Mouse (Mus musculus): ENCODE results near the gene Lrrc75b.
"Not testable (repeated sequence)": the region's sequence is repeated elsewhere in the genome, so short reads cannot be mapped to it uniquely, and the experiment has no call there.

DNA sequence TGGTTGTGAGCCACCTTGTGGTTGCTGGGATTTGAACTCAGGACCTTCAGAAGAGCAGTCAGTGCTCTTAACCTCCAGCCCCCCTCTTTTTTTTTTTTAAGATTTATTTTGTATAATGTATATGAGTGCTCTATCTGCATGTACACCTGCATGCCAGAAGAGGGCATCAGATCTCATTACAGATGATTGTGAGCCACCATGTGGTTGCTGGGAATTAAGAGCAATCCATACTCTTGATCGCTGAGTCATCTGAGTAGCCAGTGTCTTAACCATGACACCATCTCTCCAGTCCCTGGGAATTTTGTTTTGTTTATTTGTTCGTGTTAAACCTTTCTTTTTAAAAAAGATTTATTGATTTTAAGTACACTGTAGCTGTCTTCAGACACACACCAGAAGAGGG, 6.6 kb upstream of the Lrrc75b start:
- not testable (repeated sequence) for TF ChIP-seq MYOG (IDR thresholded peaks at IDR 0.05; ENCODE audit: control insufficient read depth in 1 of 3, insufficient read depth in 1 of 3, insufficient read length in 2 of 3, low read depth in 2 of 3); USF1 (IDR thresholded peaks at IDR 0.05; ENCODE audit: low read depth); POLR2A (IDR thresholded peaks at IDR 0.05; ENCODE audit: insufficient read length, low read depth); CEBPB (IDR thresholded peaks at IDR 0.05; ENCODE audit: insufficient read depth, poor library complexity, severe bottlenecking); E2F4 (IDR thresholded peaks at IDR 0.05; ENCODE audit: insufficient read depth); TCF12 (IDR thresholded peaks at IDR 0.05; ENCODE audit: insufficient read depth, poor library complexity, severe bottlenecking); REST (IDR thresholded peaks at IDR 0.05; ENCODE audit: insufficient read depth, insufficient read length); MYOD1 (IDR thresholded peaks at IDR 0.05; ENCODE audit: control insufficient read depth in 1 of 3, insufficient read length in 2 of 3, low read depth in 2 of 3); MAX (IDR thresholded peaks at IDR 0.05; ENCODE audit: low read depth); POLR2AphosphoS2 (IDR thresholded peaks at IDR 0.05; ENCODE audit: insufficient read length, low read depth); TCF3 (IDR thresholded peaks at IDR 0.05; ENCODE audit: insufficient read length, low read depth)

All from myocyte (in vitro differentiated cells).